Mouse (Mus musculus) WW6 (cell line): ENCODE data around the gene Speer2.

ENCODE experiments used
- DNase-seq: peaks from one replicate; pipeline ENCODE4 v3.0.0-alpha.2; 2013; ENCODE audit warnings: low read depth, low spot score

Gene Speer2

DNA sequence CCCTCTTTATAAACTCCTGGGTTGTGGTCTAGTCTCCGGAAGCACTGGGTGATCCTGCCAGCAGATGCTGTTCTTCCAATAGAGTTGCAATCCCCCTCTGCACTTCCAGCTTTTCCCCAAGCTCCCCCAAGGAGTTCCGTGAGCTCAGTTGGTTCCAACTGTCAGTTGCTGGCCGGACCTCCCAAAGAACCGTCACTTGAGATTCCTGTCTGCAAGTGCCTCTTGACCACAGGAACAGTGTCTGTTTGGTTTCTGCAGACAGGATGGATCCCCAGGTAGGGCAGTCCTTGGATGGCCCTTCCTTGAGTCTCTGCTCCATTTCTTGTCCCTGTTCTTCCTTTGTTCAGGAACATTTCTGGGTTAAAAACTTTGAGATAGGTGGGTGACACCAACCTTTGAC is at the start of gene Speer2:
TSS of gene Speer2 (minus strand) at position 101 of the 400 bp plus-strand sequence.
- DNase-seq = no peak

DNA sequence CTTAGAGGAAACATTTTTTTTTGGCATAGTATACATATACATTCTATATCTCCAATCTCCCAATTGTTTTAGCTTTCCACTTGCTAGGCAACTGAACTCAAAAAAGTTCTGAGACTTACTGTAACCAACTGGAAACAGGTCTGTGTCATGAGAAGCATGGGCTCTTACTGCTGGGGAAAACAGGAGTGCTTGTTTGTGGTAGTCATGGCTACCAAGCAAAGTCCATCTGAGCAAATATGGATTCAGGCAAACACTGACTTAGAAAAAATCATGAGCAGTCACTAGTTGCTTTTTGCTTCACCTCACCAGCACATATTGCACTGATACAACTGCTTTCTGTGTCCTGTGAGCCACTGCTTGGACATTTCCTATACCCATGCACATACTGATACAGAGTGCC is 40.8 kb upstream of the Speer2 start:
- DNase-seq = no peak

DNA sequence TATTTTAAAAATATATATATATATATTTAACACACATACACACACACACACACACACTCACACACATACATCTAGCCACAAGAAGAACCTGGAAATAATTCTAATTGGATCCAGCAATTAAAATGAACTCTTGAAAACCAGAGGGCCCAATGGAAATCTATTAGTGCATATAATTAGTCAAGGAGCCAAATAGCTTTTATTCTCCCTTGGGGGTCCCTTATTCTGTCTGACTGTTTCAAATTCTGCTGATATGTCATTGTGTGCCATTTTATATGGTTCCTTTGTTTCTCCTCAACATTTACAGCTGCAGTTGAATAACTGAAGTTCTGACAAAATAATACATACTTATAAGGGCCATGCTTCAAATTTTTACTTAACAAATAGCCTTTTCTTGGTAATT is 17.2 kb upstream of the Speer2 start:
- no peak for DNase-seq

DNA sequence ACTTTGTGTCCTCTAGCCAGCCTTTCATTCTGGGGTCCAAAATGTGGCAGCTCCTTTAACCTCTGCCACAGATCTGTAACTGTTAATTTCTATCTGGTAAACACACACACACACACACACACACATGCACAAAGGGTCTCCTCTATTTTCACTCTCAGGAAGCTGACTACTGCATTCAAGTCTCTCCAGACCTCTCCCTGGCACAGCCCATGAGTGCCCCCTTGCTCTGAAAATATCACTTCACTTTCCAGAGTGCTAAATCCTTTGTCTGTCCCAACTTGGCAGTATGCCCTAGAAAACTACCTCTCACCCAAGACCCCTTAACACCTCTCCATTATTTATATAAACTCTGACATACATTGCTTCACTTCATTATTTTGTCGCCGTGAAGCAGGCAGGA is 26.9 kb downstream of the Speer2 start:
- no peak for DNase-seq

DNA sequence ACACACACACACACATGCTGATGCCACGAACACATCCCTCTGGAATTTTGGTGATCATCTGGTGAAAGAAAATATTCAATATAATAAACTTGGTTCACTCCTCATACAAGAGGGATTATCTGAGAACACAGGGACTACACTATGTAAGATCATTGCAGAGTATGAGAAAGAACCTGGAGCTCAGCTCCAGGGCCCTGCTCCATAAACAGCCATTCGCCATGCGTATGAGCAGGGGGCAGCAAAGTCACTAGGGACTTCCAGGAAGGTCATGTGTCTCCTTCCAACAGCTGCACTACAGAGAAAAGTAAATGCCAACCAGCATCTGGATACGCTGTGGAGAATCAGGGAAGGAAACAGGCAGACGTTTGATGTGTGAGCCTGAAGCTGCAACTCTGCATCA is 49.9 kb downstream of the Speer2 start:
- no peak for DNase-seq
